Mouse (Mus musculus) G1E (cell line): Measurements from ENCODE around the gene Pagr1b. TPM values are rescaled to one million over a fixed set of nuclear protein-coding genes. Genes with fewer than 3 reads are reported as not detected.

ENCODE experiments used
- ATAC-seq: 2 replicates; pipeline ENCODE4 v1.8.0; 2016; ENCODE audit warnings: mild to moderate bottlenecking; ENCODE audit not compliant: insufficient number of reproducible peaks, poor library complexity, low FRiP score, severe bottlenecking; ENCODE audit errors: extremely low read depth
- DNase-seq: peaks from one replicate; pipeline ENCODE4 v3.0.0; 2012; ENCODE audit warnings: low spot score
- H3K27me3 ChIP-seq: 2 replicates; pipeline ENCODE4 v1.6.1; 2012; ENCODE audit warnings: mild to moderate bottlenecking, low read length, inconsistent platforms; ENCODE audit not compliant: insufficient read depth
- H3K36me3 ChIP-seq: replicated peaks from 2 replicates; pipeline ENCODE3; 2012; ENCODE audit warnings: mild to moderate bottlenecking, inconsistent platforms
- H3K4me1 ChIP-seq: 2 replicates; pipeline ENCODE4 v1.6.1; 2012; ENCODE audit warnings: low read depth, low read length, inconsistent platforms, mixed read lengths; ENCODE audit not compliant: insufficient read depth
- H3K4me3 ChIP-seq: 2 replicates; pipeline ENCODE4 v1.5.1; 2012; ENCODE audit warnings: low read depth, mild to moderate bottlenecking, inconsistent platforms, low read length, moderate library complexity, mixed read lengths
- H3K9me3 ChIP-seq: replicated peaks from 2 replicates; pipeline ENCODE4 v1.6.1; 2012; ENCODE audit warnings: inconsistent platforms
- CTCF ChIP-seq: IDR thresholded peaks from 2 replicates; pipeline ENCODE4 v1.5.1; 2012; ENCODE audit warnings: low read depth, low read length, inconsistent platforms, mixed read lengths
- GATA1 ChIP-seq: IDR thresholded peaks from 2 replicates; pipeline ENCODE4 v1.6.1; 2012; ENCODE audit warnings: borderline replicate concordance, low read length, inconsistent platforms, mixed read lengths
- GATA2 ChIP-seq: IDR thresholded peaks from 2 replicates; pipeline ENCODE4 v1.6.1; 2012; ENCODE audit warnings: low read depth, low read length, inconsistent platforms, borderline replicate concordance
- POLR2AphosphoS5 ChIP-seq: IDR thresholded peaks from 2 replicates; pipeline ENCODE4 v1.6.1; 2012; ENCODE audit warnings: low read depth, low read length, inconsistent platforms; ENCODE audit not compliant: insufficient replicate concordance
- TAL1 ChIP-seq: conservative IDR thresholded peaks from 2 replicates; pipeline ENCODE4 v1.6.1; 2012; ENCODE audit warnings: low read depth, low read length, inconsistent platforms, mixed read lengths
- polyA plus RNA-seq: library from polyadenylated mRNA; stranded (reverse); fragments of >175 nt; gene quantifications from 2 replicates; pipeline ENCODE4 v1.2.3, GENCODE M21; 2012
- total RNA-seq, 2 experiments: library from RNA; stranded (forward) in 1 of 2; stranded (reverse) in 1 of 2; fragments of 200-1000 nt in 1 of 2; fragments of >200 nt in 1 of 2; fragmentation: Nextera tagmentation in 1 of 2; gene quantifications; 2 replicates each; pipeline ENCODE4 v1.2.3; 2014 to 2017

Gene Pagr1b
- total and polyA plus RNA-seq, 3 experiments, result 4.6 TPM; not detected in 2

DNA sequence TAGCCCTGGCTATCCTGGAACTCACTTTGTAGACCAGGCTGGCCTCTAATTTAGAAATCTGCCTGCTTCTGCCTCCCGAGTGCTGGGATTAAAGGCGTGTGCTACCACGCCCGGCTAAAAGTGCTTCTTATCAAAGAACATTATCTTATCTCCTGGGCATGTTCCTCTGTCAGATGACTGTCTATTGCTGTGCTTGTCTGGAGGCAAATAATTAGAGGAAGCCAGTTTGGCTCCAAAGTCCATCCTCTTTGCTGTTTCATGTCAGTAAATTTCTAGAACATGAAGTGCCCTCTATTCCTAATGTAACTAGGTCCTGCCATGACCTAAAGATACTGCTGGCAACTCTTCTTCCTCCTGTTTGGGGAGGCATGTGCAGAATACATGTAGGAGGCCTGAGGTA is 34.2 kb downstream of the Pagr1b start:
- no peak for TF ChIP-seq TAL1
- Histone ChIP-seq H3K4me1 (peaks cover 44% of the 10 kb centered on the region), H3K4me3 (no peak overlapping the region), H3K27me3 (no peaks in the 10 kb centered on the region; the same call in 1 of the 2 replicates), H3K9me3 (no peaks in the 10 kb centered on the region), H3K36me3 (peaks cover 61% of the 10 kb centered on the region)
- DNase-seq (no peak), ATAC-seq (no peak)

DNA sequence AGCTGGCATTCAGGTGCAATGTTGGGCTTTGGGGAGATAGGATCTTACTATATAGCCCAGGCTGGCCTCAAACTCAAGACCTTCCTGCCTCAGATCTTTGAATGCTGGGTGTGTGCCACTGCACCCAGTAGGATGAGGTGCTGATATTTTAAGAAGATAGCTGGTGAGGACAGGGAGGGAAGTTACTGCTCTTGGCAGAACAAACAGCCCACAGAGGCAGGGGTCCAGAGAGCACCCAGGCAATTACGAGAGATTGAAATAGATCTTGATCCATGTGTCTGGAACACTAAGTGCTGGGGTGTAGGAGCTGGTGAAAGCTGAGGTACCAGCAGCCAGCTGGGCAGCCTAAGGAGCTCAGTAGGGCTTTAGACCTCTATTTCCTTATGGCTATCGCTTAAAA is 34.7 kb downstream of the Pagr1b start:
- TF ChIP-seq TAL1 (no peak), GATA2 (no peak), POLR2AphosphoS5 (no peak), GATA1 (no peak), CTCF (no peak)
- H3K27me3 ChIP-seq, result no peaks in the 10 kb centered on the region; the same call in 1 of the 2 replicates
- no peak overlapping the region for H3K4me3 ChIP-seq
- ATAC-seq (no peak), DNase-seq (no peak)
- peaks cover 48% of the 10 kb centered on the region for H3K4me1 ChIP-seq
- H3K36me3 ChIP-seq, result peaks cover 58% of the 10 kb centered on the region
- no peaks in the 10 kb centered on the region for H3K9me3 ChIP-seq

- Histone ChIP-seq H3K9me3 (no peaks in the 10 kb centered on the region), H3K4me1 (peaks cover 58% of the 10 kb centered on the region), H3K4me3 (no peak overlapping the region), H3K27me3 (no peaks in the 10 kb centered on the region; the same call in 1 of the 2 replicates), H3K36me3 (peaks cover 55% of the 10 kb centered on the region)
- TF ChIP-seq GATA2 (no peak), POLR2AphosphoS5 (no peak), CTCF (no peak), TAL1 (no peak), GATA1 (no peak)
- ATAC-seq, result no peak
- DNase-seq, result no peak
Measured at GRCm38 (mm10) chr7:126978841-126979240, 37.4 kb downstream of the Pagr1b start.

GRCm38 (mm10) chr7:126976878-126977459 is 39.3 kb downstream of the Pagr1b start:
- Histone ChIP-seq H3K4me3 (peak overlapping the region; percentile 92), H3K27me3 (peaks cover 8% of the 10 kb centered on the region), H3K9me3 (no peaks in the 10 kb centered on the region), H3K36me3 (peaks cover 44% of the 10 kb centered on the region), H3K4me1 (peaks cover 50% of the 10 kb centered on the region)
- TF ChIP-seq TAL1 (no peak), CTCF (no peak), POLR2AphosphoS5 (no peak), GATA1 (no peak), GATA2 (no peak)
- DNase-seq, result no peak
- ATAC-seq, result no peak

DNA sequence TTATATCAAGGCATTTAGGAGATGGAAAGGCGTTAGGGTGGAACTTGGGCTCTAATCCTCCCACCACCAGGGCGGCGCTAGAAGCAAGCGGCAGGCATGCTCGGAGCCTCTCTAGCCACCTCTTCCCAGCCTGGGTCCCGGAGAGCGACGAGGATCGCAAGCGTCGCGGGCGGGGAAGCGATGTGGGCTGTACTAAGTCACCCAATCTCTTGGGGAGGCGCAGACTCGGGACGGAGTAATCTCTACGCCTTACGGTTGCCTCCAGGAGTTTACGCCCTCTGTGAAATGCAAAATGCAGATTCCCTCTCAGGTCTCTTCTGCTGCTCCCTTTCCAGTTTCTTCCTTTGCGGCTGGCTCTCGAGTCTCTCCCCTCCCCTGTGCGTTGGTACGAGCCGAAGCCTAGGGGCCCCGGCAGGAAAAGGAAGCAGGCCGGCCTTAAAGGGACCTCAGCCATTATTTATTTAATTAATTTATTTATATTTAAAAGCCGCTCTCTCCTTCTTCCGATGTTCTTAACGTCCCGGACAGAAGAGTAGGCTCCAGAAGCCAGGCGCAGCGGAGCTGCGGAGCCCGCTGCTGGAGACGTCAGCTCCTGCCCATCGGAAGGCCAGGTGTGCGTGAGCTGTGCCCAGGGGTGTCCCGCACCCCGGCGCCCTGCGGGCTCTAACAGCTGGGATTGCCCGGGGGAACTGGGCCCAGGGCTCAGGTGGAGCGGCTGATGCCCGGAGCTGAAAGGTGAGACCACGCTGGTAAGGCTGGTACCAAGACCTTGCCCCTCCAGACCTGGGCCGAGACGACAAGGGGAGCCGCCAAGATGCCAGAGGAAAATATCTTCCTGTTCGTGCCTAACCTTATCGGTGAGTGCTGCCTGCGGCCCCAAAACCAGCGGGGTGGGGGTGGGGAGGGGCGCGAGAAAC is 40.1 kb downstream of the Pagr1b start, which contains the start of gene Cdiptos:
Cdiptos (minus strand) TSS at position 149 of the 917 bp plus-strand sequence.
- TF ChIP-seq TAL1 (no peak), CTCF (peak; percentile 70)
- ATAC-seq (peak; percentile 95), DNase-seq (peak; percentile 88)
- peaks cover 8% of the 10 kb centered on the region for H3K27me3 ChIP-seq
- peaks cover 42% of the 10 kb centered on the region for H3K4me1 ChIP-seq
- H3K9me3 ChIP-seq, result no peaks in the 10 kb centered on the region
- peaks cover 37% of the 10 kb centered on the region for H3K36me3 ChIP-seq
- H3K4me3 ChIP-seq, result peak within 1 kb of the TSS; percentile 92

DNA sequence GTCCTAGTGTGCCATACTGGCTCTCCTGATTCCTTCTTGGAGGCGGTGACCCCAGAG is 40.6 kb downstream of the Pagr1b start, which contains the start of gene Cdipt:
Cdipt (plus strand) TSS at position 22 of the 57 bp plus-strand sequence.
- H3K4me3 ChIP-seq, result peak within 1 kb of the TSS; percentile 92
- H3K36me3 ChIP-seq, result peaks cover 33% of the 10 kb centered on the region
- no peak for DNase-seq
- TF ChIP-seq GATA1 (no peak), POLR2AphosphoS5 (no peak), TAL1 (no peak)
- no peak for ATAC-seq
- H3K9me3 ChIP-seq, result no peaks in the 10 kb centered on the region
- H3K27me3 ChIP-seq, result peaks cover 8% of the 10 kb centered on the region
- H3K4me1 ChIP-seq, result peaks cover 41% of the 10 kb centered on the region

DNA sequence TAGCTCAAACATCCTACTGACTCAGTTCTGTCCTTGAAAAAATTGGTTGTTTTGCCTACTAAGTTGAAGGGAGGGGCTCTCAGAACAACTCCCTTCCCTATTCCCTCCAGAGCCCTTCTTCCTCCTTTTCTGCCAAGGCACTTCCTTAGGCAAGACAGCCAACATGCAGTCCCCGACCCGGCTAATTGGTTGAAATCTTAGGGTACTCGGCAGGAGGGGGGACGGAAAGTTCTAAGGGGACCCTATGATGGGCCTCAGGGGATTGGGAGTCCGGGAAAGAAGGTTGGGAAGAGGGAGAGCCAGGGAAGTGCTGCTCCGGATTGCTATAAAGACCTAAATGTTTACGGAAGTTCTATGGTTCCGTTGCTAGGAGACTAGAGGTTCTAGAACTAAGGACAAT is 40.8 kb downstream of the Pagr1b start:
- peaks cover 31% of the 10 kb centered on the region for H3K36me3 ChIP-seq
- no peaks in the 10 kb centered on the region for H3K9me3 ChIP-seq
- DNase-seq (no peak), ATAC-seq (no peak)
- H3K4me3 ChIP-seq, result peak overlapping the region; percentile 92
- peaks cover 41% of the 10 kb centered on the region for H3K4me1 ChIP-seq
- H3K27me3 ChIP-seq, result peaks cover 8% of the 10 kb centered on the region
- TF ChIP-seq GATA1 (no peak), TAL1 (no peak), GATA2 (no peak), CTCF (no peak), POLR2AphosphoS5 (no peak)
